Mouse (Mus musculus) lung, adult 10 weeks (tissue): ENCODE results near the gene Ankrd13d. TPM values are rescaled to one million over a fixed set of nuclear protein-coding genes. Genes with fewer than 3 reads are reported as not detected.

Source experiments
- polyA plus RNA-seq: library from polyadenylated mRNA; stranded (reverse); fragments of 350-450 nt; fragmentation: Illumina TruSeq; extraction: RNeasy Lipid Tissue Mini Kit (QIAGEN cat#74804); gene quantifications from one replicate; pipeline ENCODE4 v1.2.3, GENCODE M21; 2014; ENCODE audit warnings: low read depth, low replicate concordance; ENCODE audit not compliant: insufficient read depth

The Ankrd13d gene
- 2.9 TPM for polyA plus RNA-seq

GRCm38 (mm10) chr19:4282898-4283553 is at the start of gene Ankrd13d:
Ankrd13d (minus strand) TSS chr19:4283137.

GRCm38 (mm10) chr19:4306190-4306577 is 23.2 kb upstream of the Ankrd13d start, which contains the start of gene Grk2:
Grk2 (minus strand) TSS chr19:4306222.

GRCm38 (mm10) chr19:4268566-4269361 is 14.2 kb downstream of the Ankrd13d start, which contains the start of gene Ssh3:
Ssh3 (minus strand) TSS chr19:4269180.

GRCm38 (mm10) chr19:4231253-4232185 is 51.4 kb downstream of the Ankrd13d start, which contains the start of gene Pold4:
Pold4 (plus strand) TSS chr19:4231899.

Other genes starting within 250 kb of the Ankrd13d start
- gene Gstp1, start 245.2 kb downstream of the Ankrd13d start, polyA plus RNA-seq = 401 TPM
- 28.2 TPM for gene Gstp2, start 237.1 kb downstream of the Ankrd13d start, polyA plus RNA-seq
- 10.6 TPM for gene Gstp3, start 223.6 kb downstream of the Ankrd13d start, polyA plus RNA-seq
- gene Cabp2, start 201.6 kb downstream of the Ankrd13d start, polyA plus RNA-seq = 0.93 TPM
- 128 TPM for gene Cdk2ap2, start 186.0 kb downstream of the Ankrd13d start, polyA plus RNA-seq
- gene Pitpnm1, start 183.1 kb downstream of the Ankrd13d start, polyA plus RNA-seq = 24.1 TPM
- gene Aip, start 157.3 kb downstream of the Ankrd13d start, polyA plus RNA-seq = 110 TPM
- not detected for gene Gpr152, start 143.3 kb downstream of the Ankrd13d start, polyA plus RNA-seq
- gene Cabp4, start 139.1 kb downstream of the Ankrd13d start, polyA plus RNA-seq = not detected
- 121 TPM for gene Coro1b, start 134.5 kb downstream of the Ankrd13d start, polyA plus RNA-seq
- 41.4 TPM for gene Ptprcap, start 129.5 kb downstream of the Ankrd13d start, polyA plus RNA-seq
- 19.1 TPM for gene Rps6kb2, start 119.8 kb downstream of the Ankrd13d start, polyA plus RNA-seq
- gene Carns1, start 107.7 kb downstream of the Ankrd13d start, polyA plus RNA-seq = 2.5 TPM
- gene Tbc1d10c, start 91.9 kb downstream of the Ankrd13d start, polyA plus RNA-seq = 22.1 TPM
- 290 TPM for gene Ppp1ca, start 91.1 kb downstream of the Ankrd13d start, polyA plus RNA-seq
- 12.4 TPM for gene Rad9a, start 81.5 kb downstream of the Ankrd13d start, polyA plus RNA-seq
- 7.9 TPM for gene Clcf1, start 68.9 kb downstream of the Ankrd13d start, polyA plus RNA-seq
- gene AC109138.7, start 68.8 kb downstream of the Ankrd13d start, polyA plus RNA-seq = not detected
- 52.0 TPM for gene Pold4, start 51.2 kb downstream of the Ankrd13d start, polyA plus RNA-seq
- 12.9 TPM for gene Ssh3, start 14.0 kb downstream of the Ankrd13d start, polyA plus RNA-seq
- 57.2 TPM for gene Grk2, start 23.1 kb upstream of the Ankrd13d start, polyA plus RNA-seq
- 12.2 TPM for gene Kdm2a, start 115.1 kb upstream of the Ankrd13d start, polyA plus RNA-seq
- gene Rhod, start 156.3 kb upstream of the Ankrd13d start, polyA plus RNA-seq = 10.9 TPM
- gene Syt12, start 194.3 kb upstream of the Ankrd13d start, polyA plus RNA-seq = 0.40 TPM
- gene 2010003K11Rik, start 215.4 kb upstream of the Ankrd13d start, polyA plus RNA-seq = 0.34 TPM
- gene Pcx, start 227.3 kb upstream of the Ankrd13d start, polyA plus RNA-seq = 24.8 TPM